Mouse (Mus musculus): ENCODE measurements around the gene Fntb. TPM values are rescaled to one million over a fixed set of nuclear protein-coding genes. Genes with fewer than 3 reads are reported as not detected.
A peak's percentile ranks its signal among the peaks of the same experiment; 100 is the strongest.
"Not testable (repeated sequence)": the region's sequence is repeated elsewhere in the genome, so short reads cannot be mapped to it uniquely, and the experiment has no call there.

Fntb gene
- polyA plus RNA-seq, 2 experiments from 2014 or later: 16.5 to 22.9 TPM

DNA sequence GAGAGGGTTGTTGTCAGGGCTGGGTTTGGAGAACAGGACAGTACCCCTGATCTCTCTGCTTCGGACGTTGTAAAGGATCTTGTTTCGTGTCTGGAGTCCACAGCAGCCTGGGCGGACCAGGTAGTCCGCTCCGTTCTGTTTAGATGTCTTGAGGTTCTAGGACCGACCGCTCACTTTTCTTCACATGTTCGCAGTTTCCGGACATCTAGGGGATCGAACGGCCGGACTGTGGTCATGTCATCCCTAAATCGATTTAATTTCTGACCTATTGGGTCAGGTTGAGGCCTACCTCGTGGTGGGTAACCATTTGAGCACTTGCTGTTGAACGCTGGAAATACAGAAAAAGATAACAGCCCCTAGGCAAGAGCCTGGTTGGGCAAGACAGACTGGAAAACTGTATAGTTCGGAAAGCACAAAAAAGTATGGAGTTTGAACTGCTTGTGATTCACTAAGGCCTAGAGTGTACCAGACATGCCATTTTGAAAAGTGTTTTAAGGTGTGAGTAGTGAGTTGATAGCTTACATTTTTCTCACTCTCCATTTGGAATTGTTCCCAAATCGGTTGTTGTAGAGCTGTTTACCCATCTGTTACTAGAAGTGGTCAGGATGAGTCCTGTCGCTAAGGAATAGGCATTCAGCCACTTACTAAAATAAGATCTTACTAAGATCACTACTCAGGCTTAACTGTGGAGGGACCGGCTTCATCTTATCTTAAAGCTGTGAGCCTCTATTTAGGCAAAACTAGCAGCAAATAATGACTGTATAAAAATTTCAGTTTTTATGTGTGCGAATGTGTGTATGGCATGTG is 72.7 kb downstream of the Fntb start:
- no peak for ATAC-seq

DNA sequence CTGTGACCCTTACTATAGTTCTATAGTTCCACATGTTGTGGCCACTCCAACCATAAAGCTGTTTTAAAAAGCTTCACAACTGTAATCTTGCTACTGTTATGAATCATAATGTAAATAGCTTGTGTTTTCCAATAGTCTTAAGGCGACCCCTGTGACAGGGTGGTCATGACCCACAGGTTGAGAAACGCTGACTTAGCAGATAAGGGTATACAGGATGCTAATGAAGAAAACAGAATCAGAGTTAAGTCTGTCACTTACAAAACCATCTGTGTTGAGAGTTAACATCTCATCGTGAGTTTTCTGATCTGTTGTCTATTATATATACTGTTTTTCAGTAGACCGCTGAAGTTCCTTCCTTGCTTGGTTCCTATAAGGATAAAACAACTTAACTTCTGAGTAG is 73.9 kb downstream of the Fntb start:
- ATAC-seq: no peak

DNA sequence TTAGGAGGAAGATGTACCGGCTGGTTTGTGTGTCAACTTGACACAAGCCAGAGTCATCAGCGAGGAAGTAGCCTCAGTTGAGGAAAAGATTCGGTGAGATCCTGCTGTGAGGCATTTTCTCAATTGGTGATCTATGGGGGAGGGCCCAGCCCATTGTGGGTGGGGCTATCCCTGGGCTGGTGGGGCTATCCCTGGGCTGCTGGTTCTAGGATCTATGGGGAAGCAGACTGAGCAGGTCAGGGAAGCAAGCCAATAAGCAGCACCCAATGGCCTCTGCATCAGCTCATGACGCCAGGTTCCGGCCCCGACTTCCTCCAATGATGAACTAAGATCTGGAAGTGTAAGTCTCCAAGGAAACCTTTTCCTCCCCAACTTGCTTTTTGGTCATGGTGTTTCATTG is 74.7 kb downstream of the Fntb start:
- ATAC-seq: no peak

DNA sequence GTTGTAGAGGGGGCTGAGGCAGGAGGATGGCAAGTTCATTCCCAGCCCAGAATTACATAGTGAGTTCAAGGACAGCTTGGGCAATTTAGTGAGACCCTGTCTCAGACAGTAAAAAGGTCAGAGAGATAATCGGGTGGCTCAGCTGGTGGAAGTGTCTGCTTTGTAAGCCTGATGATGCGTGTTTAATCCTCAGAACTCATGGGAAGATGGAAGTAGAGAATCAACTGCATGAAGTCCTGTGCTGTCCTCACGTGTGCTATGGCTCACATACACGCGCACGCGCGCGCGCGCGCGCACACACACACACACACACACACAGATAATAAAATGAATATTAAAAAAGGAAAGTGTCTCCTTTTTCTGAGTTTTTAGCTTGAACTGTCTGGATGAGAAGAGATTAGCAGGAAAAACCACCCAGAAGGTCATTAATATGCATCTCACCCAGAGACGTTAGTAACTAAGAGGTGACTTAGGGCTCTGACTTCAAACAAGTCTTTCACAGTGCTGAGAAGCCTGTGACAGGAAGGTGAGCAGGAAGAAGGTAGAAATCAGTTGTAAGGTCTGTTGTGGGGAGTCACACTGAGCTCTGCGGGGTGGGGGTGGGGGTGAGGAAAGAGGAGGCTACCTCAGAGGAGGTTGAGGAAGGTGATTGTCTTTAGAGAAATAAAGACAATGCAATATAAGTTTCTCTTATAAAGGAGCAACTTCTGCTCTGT is 79.1 kb downstream of the Fntb start:
- peak; percentile 92 for ATAC-seq

DNA sequence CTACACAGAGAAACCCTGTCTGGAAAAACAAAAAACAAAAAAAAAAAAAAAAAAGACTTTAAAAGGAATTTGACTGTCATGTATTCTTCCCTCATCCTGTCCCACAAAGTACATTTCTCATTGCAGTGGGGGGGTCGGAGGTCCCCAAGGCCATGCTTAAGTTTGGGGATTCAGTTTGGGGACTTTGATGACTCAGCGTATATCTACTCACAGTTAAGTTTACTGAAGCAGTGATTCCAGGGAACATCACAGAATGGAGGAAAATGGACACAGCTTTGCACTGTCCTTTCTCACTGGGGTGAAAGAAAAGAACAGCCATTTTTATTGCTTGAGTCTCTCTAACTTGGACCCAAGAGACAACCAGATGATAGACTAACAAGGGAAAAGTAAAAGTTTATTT is 87.0 kb downstream of the Fntb start:
- no peak for ATAC-seq

DNA sequence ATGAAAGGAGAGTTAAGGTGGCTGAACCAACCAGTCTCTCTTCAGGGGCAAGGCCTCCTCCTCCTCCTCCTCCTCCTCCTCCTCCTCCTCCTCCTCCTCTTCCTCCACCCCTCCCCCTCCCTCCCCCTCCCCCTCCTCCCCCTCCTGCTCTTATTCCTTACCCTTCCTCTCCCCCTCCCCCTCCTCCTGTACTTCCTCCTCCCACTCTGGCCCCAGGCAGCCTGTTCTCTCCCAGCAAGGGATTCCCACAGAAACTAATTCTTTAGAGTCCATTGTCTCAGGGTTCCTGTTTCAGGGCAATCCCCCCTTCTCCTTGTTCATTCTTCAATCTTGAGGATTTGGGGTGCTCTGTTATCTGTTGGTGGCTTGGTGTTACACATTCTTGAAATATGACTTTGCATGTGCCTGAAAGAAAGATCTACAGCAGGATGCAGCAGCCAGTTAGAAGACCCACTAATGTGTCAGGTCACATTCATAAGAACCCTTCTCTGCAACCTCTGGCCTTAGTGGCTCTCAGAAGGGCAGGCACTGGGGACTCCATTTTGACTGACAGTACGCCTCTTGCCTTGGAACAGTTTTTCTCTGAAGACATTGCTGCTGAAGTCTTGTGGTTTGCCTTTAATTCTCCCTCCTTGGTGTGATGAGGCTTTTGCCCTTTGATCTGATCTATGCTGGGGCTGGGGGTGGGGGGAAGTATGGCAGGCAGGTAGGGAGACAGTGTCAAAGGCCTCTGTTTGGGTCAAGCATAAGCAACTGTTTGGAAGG is 88.2 kb downstream of the Fntb start:
- ATAC-seq: peak; percentile 30

DNA sequence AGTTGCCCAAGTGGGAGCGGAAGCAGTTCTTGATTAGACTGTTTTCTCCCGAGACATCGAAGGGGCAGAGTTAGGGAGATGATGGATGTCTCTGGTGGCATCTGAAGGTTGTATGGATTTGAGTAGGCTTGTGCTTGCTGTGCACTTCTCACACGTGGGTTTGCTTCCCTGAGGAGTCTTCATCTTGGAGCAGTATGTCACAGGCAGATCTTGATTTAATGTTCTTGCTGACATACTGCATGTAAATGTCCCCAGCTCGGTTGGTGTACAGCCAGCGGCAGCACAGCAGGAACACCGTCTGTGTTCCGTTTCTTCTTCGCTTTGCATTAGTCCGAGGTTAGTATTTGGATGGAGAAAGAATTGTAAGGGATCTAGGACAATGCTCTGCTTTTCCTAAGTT is 91.7 kb downstream of the Fntb start:
- no peak for ATAC-seq

- not testable (repeated sequence) for ATAC-seq
These were observed 93.4 kb downstream of the Fntb start for GRCm38 (mm10) chr12:76858788-76859187.

DNA sequence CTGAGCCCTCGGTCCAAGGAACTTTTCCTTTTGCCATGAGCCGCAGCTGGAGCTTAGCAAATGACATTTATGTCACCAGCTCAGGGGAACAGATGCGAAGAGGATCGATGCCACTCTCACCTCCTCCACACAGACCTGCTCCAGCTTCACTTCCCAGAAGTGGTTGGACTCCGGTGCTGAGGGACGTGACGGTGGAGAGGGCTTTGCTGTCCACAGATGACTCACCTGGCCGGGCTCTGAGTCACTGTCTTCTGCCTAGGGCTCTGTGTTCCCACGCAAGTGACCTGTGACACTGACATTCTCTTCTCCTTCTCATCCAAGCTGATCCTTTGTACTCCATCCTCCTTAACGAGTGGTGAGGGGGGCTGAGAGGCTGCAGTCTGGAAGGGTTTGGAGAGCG is 98.3 kb downstream of the Fntb start:
- ATAC-seq: no peak

DNA sequence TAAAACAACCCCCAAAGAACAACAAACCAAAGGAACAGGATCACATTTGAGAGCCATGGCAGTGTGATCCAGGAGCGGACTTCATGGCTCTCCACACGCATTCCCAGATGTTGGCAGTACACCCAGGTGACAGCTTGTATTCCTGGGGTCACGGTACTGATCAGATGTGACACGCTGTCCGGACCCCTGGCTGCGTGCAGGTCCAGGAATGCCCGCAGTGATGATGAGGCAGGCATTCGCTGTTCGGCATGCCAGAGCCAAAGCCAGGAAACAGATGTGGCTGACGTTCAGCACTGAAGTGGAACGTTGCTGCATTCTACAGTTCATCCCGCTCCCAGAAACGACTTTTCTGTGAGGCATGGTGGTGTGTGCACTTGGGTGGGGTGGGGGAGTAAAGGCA is 99.9 kb downstream of the Fntb start:
- no peak for ATAC-seq

DNA sequence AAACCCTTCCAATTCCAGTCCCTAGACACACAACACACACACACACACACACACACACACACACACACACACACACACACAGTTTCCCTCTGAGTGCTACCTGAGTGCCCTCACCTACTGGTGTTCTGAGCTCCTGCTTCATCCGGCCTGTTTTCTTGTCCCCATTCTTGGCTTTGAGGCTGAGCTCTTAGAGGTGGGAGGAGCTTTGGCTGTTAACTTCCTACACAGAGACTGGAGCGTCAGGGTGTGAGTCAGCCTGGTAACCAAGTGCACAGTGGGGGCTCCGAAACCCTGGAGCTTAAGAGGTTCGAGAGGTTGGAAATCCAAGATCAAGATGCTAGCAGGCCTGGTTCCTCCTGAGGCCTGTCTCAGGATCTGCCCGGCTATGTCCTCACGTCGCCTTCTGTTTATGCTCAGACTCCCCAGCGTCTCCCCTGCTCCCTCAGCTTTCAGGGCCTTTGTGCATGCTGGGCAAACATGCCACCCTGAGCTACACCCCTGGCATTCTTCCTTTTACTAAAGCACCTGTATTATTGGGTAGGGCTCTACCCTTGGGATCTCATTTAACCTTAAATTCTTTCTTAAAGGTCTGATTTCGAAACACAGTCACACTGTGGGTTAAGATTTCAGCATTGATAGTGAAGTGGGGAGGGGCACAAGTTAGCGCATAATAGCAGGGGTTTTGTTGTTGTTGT is 102.3 kb downstream of the Fntb start:
- ATAC-seq: peak; percentile 90

GRCm38 (mm10) chr12:76868463-76869198 is 103.2 kb downstream of the Fntb start:
- peak; percentile 38 for ATAC-seq

GRCm38 (mm10) chr12:76869561-76869960 is 104.2 kb downstream of the Fntb start:
- no peak for ATAC-seq

DNA sequence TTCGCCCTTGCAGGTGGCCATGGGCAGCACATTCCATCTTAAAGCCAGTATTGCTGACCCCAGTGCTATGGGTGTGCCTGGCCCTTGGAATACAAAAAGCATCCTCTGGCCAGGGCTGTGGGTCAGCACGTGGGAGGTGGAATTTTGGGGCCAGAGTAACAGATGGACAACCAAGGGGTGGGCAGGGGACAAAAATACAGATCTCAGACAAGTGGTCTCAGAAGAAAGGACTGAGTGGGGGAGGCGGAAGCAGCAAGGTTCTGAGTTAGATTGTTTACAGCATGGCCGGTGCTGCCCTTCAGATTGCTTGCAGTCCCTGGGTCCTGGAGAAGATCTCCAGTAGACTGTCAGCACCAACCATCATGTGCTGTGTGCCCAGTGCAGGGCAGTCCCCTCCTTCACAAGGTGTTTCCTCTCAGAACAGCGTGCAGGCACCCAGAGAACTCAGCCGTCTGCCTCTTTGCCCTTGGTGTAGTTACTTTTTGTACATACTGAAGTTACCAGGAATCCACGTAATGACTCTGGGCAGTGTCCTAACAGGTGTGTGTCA is 107.5 kb downstream of the Fntb start:
- ATAC-seq: no peak

GRCm38 (mm10) chr12:76874826-76875225 is 109.4 kb downstream of the Fntb start:
- ATAC-seq: no peak

DNA sequence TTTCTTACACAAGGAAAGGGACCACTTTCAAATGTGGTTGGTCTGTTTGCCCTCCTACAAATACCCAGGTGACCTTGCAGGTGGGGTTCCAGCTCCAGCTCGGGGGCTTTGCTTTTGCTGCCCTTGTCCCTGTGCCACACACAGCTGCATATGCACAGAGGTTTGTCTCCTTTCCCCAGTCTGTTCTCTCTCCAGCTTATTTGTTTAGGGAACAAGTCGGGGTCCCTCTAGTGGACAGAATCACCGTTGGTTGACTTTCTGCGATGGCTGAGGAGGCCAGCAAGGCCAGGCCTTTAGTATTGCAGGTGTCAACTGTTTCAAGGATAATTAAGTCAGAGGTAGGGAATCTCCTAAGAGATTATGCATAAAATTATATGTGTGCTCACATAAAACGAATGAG is 113.9 kb downstream of the Fntb start:
- peak; percentile 65 for ATAC-seq

DNA sequence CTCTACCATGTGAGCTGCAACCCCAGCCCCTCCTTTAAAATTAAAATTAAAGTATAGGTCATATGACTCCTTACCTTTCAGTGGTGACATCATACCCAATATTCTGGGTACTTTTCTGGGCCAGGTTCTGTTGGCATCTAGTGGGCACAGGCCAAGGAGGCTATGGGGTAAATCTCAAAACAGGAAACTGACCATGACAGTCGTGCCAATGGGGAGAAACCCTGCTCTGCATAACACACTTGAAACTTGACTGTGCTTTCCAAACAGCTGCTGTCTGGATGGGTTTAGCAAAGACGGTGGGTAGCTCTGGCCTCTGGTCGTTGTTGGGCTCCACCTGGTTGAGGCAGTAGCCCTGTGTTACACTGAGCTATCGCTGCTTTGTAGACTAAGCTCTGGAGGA is 114.7 kb downstream of the Fntb start:
- no peak for ATAC-seq

- no peak for ATAC-seq
These were observed 118.4 kb downstream of the Fntb start for GRCm38 (mm10) chr12:76883824-76884223.

DNA sequence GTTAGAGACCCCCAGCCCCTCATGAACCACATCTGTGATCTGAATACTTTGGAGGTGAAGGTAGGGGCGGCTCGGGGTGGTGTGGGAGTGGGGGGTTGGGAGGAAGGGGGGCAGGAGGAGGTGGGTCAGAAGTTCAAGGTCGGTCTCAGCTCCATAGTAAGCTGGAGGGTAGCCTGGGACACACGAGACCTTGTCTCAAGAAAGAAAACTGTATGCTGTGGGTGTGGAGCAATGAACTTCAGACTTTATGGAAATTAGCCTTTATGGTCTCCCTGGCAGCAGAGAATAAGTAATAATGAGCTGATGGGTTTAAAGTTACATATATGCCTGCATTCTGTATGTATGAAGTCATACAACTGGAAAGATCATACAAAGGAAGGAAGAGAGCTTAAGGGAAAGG is 119.7 kb downstream of the Fntb start:
- no peak for ATAC-seq

GRCm38 (mm10) chr12:76886826-76887225 is 121.4 kb downstream of the Fntb start:
- peak; percentile 100 for ATAC-seq

DNA sequence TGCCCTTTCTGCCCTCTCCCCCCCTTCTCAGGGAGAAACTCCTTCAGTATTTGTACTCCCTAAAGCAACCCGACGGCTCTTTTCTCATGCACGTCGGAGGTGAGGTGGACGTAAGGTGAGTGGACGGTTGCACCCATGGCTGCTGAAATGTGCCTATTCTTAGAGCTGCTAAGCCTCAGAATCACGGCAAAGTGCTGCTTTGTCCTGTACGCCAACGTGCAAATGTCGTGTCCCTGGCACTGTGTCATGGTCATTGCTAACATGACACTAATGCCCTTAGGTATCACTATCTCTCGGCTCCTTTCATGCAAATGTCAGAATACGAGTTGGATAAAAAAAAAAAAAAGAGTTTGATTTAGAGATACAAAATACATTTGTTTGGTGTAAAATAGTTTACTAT is 122.6 kb downstream of the Fntb start:
- ATAC-seq: no peak

Measured in activated CD4-positive, CD25-positive, alpha-beta regulatory T cell, adult 4 months (primary cell).